Mouse (Mus musculus): Measurements from ENCODE around the gene Arhgap42. TPM values are rescaled to one million over a fixed set of nuclear protein-coding genes. Genes with fewer than 3 reads are reported as not detected.
A peak's percentile ranks its signal among the peaks of the same experiment; 100 is the strongest.

The Arhgap42 gene
- total and polyA plus RNA-seq, 2 experiments from 2014 or later = 5.9 to 13.0 TPM

- Histone ChIP-seq H3K4me3 (ENCODE audit: low read length) (no peak overlapping the region), H3K9ac (replicated peaks; ENCODE audit: low read length) (no peak overlapping the region), H3K4me2 (ENCODE audit: low read depth, low read length) (no peak overlapping the region), H3K4me1 (ENCODE audit: insufficient read depth, low read length) (no peaks in the 10 kb centered on the region), H3K27ac (no peak overlapping the region), H3K9me3 (ENCODE audit: low read length) (no peaks in the 10 kb centered on the region), H3K36me3 (ENCODE audit: insufficient read depth, low read length) (no peaks in the 10 kb centered on the region), H3K27me3 (ENCODE audit: insufficient read depth, low read length) (no peaks in the 10 kb centered on the region)
- ATAC-seq (no peak), DNase-seq (ENCODE audit: low spot score) (no peak)
- WGBS = 96% methylated on average over 1 of the region's 1 CpGs
- no peak for TF ChIP-seq CTCF (IDR thresholded peaks at IDR 0.05; ENCODE audit: low read depth)
Observed at GRCm38 (mm10) chr9:9224837-9225236, 14.1 kb downstream of the Arhgap42 start.

- 63% methylated on average over 3 of the region's 3 CpGs for WGBS
- ATAC-seq (no peak), DNase-seq (ENCODE audit: low spot score) (no peak)
Observed at GRCm38 (mm10) chr9:9223384-9223783, 15.5 kb downstream of the Arhgap42 start.

GRCm38 (mm10) chr9:9221950-9222486, 16.9 kb downstream of the Arhgap42 start:
- no peak overlapping the region for H3K9ac ChIP-seq (replicated peaks; ENCODE audit: low read length)
- H3K4me1 ChIP-seq (ENCODE audit: insufficient read depth, low read length) = no peaks in the 10 kb centered on the region
- no peak for DNase-seq (ENCODE audit: low spot score)
- ATAC-seq = no peak
- no peaks in the 10 kb centered on the region for H3K9me3 ChIP-seq (ENCODE audit: low read length)
- H3K27me3 ChIP-seq (ENCODE audit: insufficient read depth, low read length) = no peaks in the 10 kb centered on the region
- no peak overlapping the region for H3K4me2 ChIP-seq (ENCODE audit: low read depth, low read length)
- 79% methylated on average over 3 of the region's 3 CpGs for WGBS
- no peak overlapping the region for H3K27ac ChIP-seq
- H3K4me3 ChIP-seq (ENCODE audit: low read length) = no peak overlapping the region
- H3K36me3 ChIP-seq (ENCODE audit: insufficient read depth, low read length) = no peaks in the 10 kb centered on the region
- no peak for TF ChIP-seq CTCF (IDR thresholded peaks at IDR 0.05; ENCODE audit: low read depth)

More at GRCm38 (mm10) chr9:9223384-9223783, 15.5 kb downstream of the Arhgap42 start:
- Histone ChIP-seq H3K36me3 (ENCODE audit: insufficient read depth, low read length) (no peaks in the 10 kb centered on the region), H3K27me3 (ENCODE audit: insufficient read depth, low read length) (no peaks in the 10 kb centered on the region), H3K4me3 (ENCODE audit: low read length) (no peak overlapping the region), H3K27ac (no peak overlapping the region), H3K9ac (replicated peaks; ENCODE audit: low read length) (no peak overlapping the region), H3K9me3 (ENCODE audit: low read length) (no peaks in the 10 kb centered on the region), H3K4me1 (ENCODE audit: insufficient read depth, low read length) (no peaks in the 10 kb centered on the region), H3K4me2 (ENCODE audit: low read depth, low read length) (no peak overlapping the region)
- no peak for TF ChIP-seq CTCF (IDR thresholded peaks at IDR 0.05; ENCODE audit: low read depth)

- Histone ChIP-seq H3K27ac (no peak overlapping the region), H3K4me1 (ENCODE audit: insufficient read depth, low read length) (no peaks in the 10 kb centered on the region), H3K36me3 (ENCODE audit: insufficient read depth, low read length) (no peaks in the 10 kb centered on the region), H3K27me3 (ENCODE audit: insufficient read depth, low read length) (no peaks in the 10 kb centered on the region), H3K4me3 (ENCODE audit: low read length) (no peak overlapping the region), H3K9ac (replicated peaks; ENCODE audit: low read length) (no peak overlapping the region), H3K4me2 (ENCODE audit: low read depth, low read length) (no peak overlapping the region), H3K9me3 (ENCODE audit: low read length) (no peaks in the 10 kb centered on the region)
- TF ChIP-seq CTCF (IDR thresholded peaks at IDR 0.05; ENCODE audit: low read depth) = no peak
- DNase-seq (ENCODE audit: low spot score) = no peak
- ATAC-seq = no peak
- 88% methylated on average over 4 of the region's 4 CpGs for WGBS
Observed at GRCm38 (mm10) chr9:9221185-9221584, 17.7 kb downstream of the Arhgap42 start.

GRCm38 (mm10) chr9:9218301-9218700, 20.6 kb downstream of the Arhgap42 start:
- no peak overlapping the region for H3K9ac ChIP-seq (replicated peaks; ENCODE audit: low read length)
- no peak for ATAC-seq
- H3K4me3 ChIP-seq (ENCODE audit: low read length) = no peak overlapping the region
- no peak overlapping the region for H3K27ac ChIP-seq
- no peak for TF ChIP-seq CTCF (IDR thresholded peaks at IDR 0.05; ENCODE audit: low read depth)
- no peak for DNase-seq (ENCODE audit: low spot score)
- no peaks in the 10 kb centered on the region for H3K27me3 ChIP-seq (ENCODE audit: insufficient read depth, low read length)
- 80% methylated on average over 2 of the region's 2 CpGs for WGBS
- no peak overlapping the region for H3K4me2 ChIP-seq (ENCODE audit: low read depth, low read length)
- H3K36me3 ChIP-seq (ENCODE audit: insufficient read depth, low read length) = no peaks in the 10 kb centered on the region
- no peaks in the 10 kb centered on the region for H3K4me1 ChIP-seq (ENCODE audit: insufficient read depth, low read length)
- H3K9me3 ChIP-seq (ENCODE audit: low read length) = no peaks in the 10 kb centered on the region

- Histone ChIP-seq H3K27ac (no peak overlapping the region), H3K36me3 (ENCODE audit: insufficient read depth, low read length) (no peaks in the 10 kb centered on the region), H3K4me1 (ENCODE audit: insufficient read depth, low read length) (no peaks in the 10 kb centered on the region), H3K4me3 (ENCODE audit: low read length) (no peak overlapping the region), H3K9ac (replicated peaks; ENCODE audit: low read length) (no peak overlapping the region), H3K9me3 (ENCODE audit: low read length) (no peaks in the 10 kb centered on the region), H3K27me3 (ENCODE audit: insufficient read depth, low read length) (no peaks in the 10 kb centered on the region), H3K4me2 (ENCODE audit: low read depth, low read length) (no peak overlapping the region)
- TF ChIP-seq CTCF (IDR thresholded peaks at IDR 0.05; ENCODE audit: low read depth) = no peak
- ATAC-seq = no peak
- no peak for DNase-seq (ENCODE audit: low spot score)
- WGBS = 46% methylated on average over 5 of the region's 5 CpGs
Observed at GRCm38 (mm10) chr9:9214849-9215248, 24.1 kb downstream of the Arhgap42 start.

GRCm38 (mm10) chr9:9214296-9214695, 24.6 kb downstream of the Arhgap42 start:
- TF ChIP-seq CTCF (IDR thresholded peaks at IDR 0.05; ENCODE audit: low read depth) = peak; percentile 36; the same call in 1 of the 2 replicates
- DNase-seq (ENCODE audit: low spot score) (peak; percentile 13), ATAC-seq (no peak; the same call in 1 of the 2 replicates)
- Histone ChIP-seq H3K4me1 (ENCODE audit: insufficient read depth, low read length) (no peaks in the 10 kb centered on the region), H3K36me3 (ENCODE audit: insufficient read depth, low read length) (no peaks in the 10 kb centered on the region), H3K27ac (no peak overlapping the region), H3K9me3 (ENCODE audit: low read length) (no peaks in the 10 kb centered on the region), H3K9ac (replicated peaks; ENCODE audit: low read length) (no peak overlapping the region), H3K4me2 (ENCODE audit: low read depth, low read length) (no peak overlapping the region), H3K27me3 (ENCODE audit: insufficient read depth, low read length) (no peaks in the 10 kb centered on the region), H3K4me3 (ENCODE audit: low read length) (no peak overlapping the region)
